In the genomic region with DNA sequence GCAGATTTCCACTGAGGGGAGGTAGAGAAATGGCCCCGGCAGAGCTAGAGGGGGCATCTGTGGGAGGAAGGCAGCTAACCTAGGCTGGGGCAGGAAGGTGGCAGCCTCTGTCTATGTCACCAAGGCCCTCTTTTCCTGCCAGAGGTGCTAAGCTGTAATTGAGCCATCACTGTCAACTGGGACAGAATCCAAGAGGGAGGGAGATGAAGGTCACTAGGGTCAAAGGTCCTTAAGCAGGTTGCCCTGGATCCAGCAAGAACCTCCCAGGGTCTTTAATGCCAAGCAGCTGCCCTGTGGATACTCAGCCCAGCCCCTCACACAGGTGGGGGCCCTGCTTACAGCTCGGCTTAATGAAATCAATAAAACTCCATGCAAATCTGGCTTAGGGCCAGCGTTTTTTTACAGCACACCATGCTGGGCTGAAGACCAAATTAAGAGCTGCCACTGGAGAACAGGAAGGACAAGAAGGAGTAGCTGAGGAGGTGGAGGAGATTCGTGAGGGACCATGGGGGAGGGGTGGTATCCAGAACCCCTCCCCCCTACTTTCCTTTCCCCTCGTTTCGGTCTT, we compare ENCODE assay signal across 10 mouse cellular contexts. TPM values are rescaled to one million over a fixed set of nuclear protein-coding genes. Genes with fewer than 3 reads are reported as not detected.
A peak's percentile ranks its signal among the peaks of the same experiment; 100 is the strongest.
DNase-seq lines count a peak whose midpoint lies in the region; ATAC-seq and TF ChIP-seq lines count a peak whose summit lies in the region.
"Had no signal": no experiment of that assay in that cellular context is flagged by ENCODE, and none has a peak within 500 bp of the region (broad histone marks: within the 10 kb centered on the region; RNA-seq: fewer than 3 reads in every experiment).

No protein-coding gene starts in this region.

- 16% methylated on average over 6 of the region's 6 CpGs for WGBS in midbrain, postnatal 0 days
- WGBS in forebrain, embryonic 12.5 days: 42% methylated on average over 6 of the region's 6 CpGs

- no peaks in the 10 kb centered on the region for H3K4me1 ChIP-seq in midbrain, postnatal 0 days (ENCODE audit: insufficient read depth, low read length)
- peaks cover 8% of the 10 kb centered on the region for H3K4me1 ChIP-seq in forebrain, embryonic 12.5 days

- H3K27me3 ChIP-seq in midbrain, postnatal 0 days (ENCODE audit: insufficient read depth, low read length): no peaks in the 10 kb centered on the region; the same call in 1 of the 2 replicates
- H3K27me3 ChIP-seq in forebrain, embryonic 12.5 days: no peaks in the 10 kb centered on the region

- H3K27ac ChIP-seq in midbrain, postnatal 0 days (ENCODE audit: low read depth, low read length): no peak overlapping the region
- no peak overlapping the region for H3K27ac ChIP-seq in forebrain, embryonic 12.5 days

- 0 out of 2 replicates have a peak, but pooled peaks cover 7% of the 10 kb centered on the region for H3K9me3 ChIP-seq in midbrain, postnatal 0 days (ENCODE audit: low read length)
- peaks cover 10% of the 10 kb centered on the region; the same call in 1 of the 2 replicates for H3K9me3 ChIP-seq in forebrain, embryonic 12.5 days

- H3K4me3 ChIP-seq in midbrain, postnatal 0 days (ENCODE audit: low read depth, low read length): no peak overlapping the region
- no peak overlapping the region for H3K4me3 ChIP-seq in forebrain, embryonic 12.5 days (replicated peaks)

- no peak overlapping the region for H3K9ac ChIP-seq in midbrain, postnatal 0 days (replicated peaks; ENCODE audit: low read length, poor library complexity, severe bottlenecking)
- no peak overlapping the region for H3K9ac ChIP-seq in forebrain, embryonic 12.5 days

- DNase-seq in embryo, embryonic 10.5 days (ENCODE audit: low spot score): peak; percentile 35
- DNase-seq in embryo, embryonic 9.5 days (ENCODE audit: extremely low spot score): no peak
- DNase-seq in kidney, adult 9 months: peak; percentile 46
- no peak for DNase-seq in kidney, postnatal 4 days
- DNase-seq in retina, postnatal 1 day: peak; percentile 48
- DNase-seq in retina, embryonic 14.5 days (ENCODE audit: low spot score): no peak
- DNase-seq in midbrain, postnatal 0 days (ENCODE audit: low spot score): peak; percentile 37
- DNase-seq: cerebellum, adult 9-11 months had no signal

- no peak overlapping the region for H3K4me2 ChIP-seq in midbrain, postnatal 0 days (ENCODE audit: low read depth, low read length, poor library complexity, severe bottlenecking)
- H3K4me2 ChIP-seq in forebrain, embryonic 12.5 days: no peak overlapping the region

- no peak for ATAC-seq in midbrain, postnatal 0 days (ENCODE audit: low FRiP score)
- no peak for ATAC-seq in forebrain, embryonic 12.5 days (ENCODE audit: low FRiP score)

- no peaks in the 10 kb centered on the region for H3K36me3 ChIP-seq in midbrain, postnatal 0 days (ENCODE audit: insufficient read depth, low read length)
- H3K36me3 ChIP-seq in forebrain, embryonic 12.5 days (replicated peaks): no peaks in the 10 kb centered on the region

- no peak for TF ChIP-seq CTCF in midbrain, postnatal 0 days (IDR thresholded peaks at IDR 0.05)

RNA-seq across cellular contexts. Expression of a gene that starts 29.5 kb away (rescaled TPM):
- total RNA-seq in midbrain, postnatal 0 days (2014; rRNA removed): 15.6 and 30.3 TPM in 2 replicates
- polyA plus RNA-seq in midbrain, postnatal 0 days (2015; fragmentation: Nextera tagmentation; extraction: Ambion mirVana): 73.1 and 74.8 TPM in 2 replicates
- polyA plus RNA-seq in forebrain, embryonic 12.5 days (2016; fragmentation: Nextera tagmentation; extraction: Ambion mirVana): 16.7 and 18.2 TPM in 2 replicates
- total RNA-seq: monocyte, adult 5-6 weeks had no signal

Comparison
In these comparisons a context has a peak if more than half of its experiments do, and no peak if none do; other contexts are left out.
1. DNase-seq: peak in embryo, embryonic 10.5 days (single experiment), kidney, adult 9 months (single experiment), retina, postnatal 1 day (single experiment) and midbrain, postnatal 0 days (single experiment); none in embryo, embryonic 9.5 days (single experiment), kidney, postnatal 4 days (0 of 2) and retina, embryonic 14.5 days (single experiment).